Mouse (Mus musculus) monocyte, adult 5-6 weeks (primary cell): ENCODE measurements around the gene Snapin. TPM values are rescaled to one million over a fixed set of nuclear protein-coding genes. Genes with fewer than 3 reads are reported as not detected.

Experiments used
- ATAC-seq: fragments of 153-309, 156-312 bp; replicated peaks from 2 replicates; pipeline ENCODE4 v1.8.0; 2017; ENCODE audit warnings: mild to moderate bottlenecking; ENCODE audit not compliant: low TSS enrichment, insufficient number of reproducible peaks, severe bottlenecking, poor library complexity, low FRiP score
- total RNA-seq: library from RNA; stranded (forward); fragments of 200-1000, 200-491, 200-594 nt; gene quantifications from 3 replicates; pipeline ENCODE4 v1.2.3, GENCODE M21; 2017

The Snapin gene
- total RNA-seq: 52.4 to 94.4 TPM (median 62.0 TPM) in 3 replicates

DNA sequence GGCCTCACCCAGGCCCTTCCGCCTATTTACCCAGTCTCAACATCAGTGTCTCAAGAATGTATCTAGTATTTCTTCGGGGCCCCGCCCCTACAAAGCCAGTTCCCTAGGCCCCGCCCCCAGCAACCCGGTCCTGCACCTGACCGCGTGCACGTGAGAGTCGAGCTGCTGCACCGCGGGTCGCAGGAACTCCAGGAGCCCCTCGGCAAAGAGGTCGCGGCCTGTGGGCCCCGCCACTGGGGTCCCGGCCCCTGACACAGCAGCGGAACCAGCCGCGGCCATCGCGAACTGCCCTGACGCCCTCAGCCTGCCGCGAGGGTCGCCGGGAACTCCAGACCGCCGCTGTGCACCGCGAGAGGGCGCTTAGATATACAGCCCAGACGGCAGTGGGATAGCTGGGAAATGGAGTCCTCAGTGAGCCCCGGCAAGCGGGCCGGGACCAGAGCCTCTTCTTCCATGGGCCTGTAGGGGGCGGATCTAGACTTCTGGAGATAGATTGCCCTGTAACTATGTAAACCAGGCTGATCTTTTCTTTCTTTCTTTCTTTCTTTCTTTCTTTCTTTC, at the start of gene Snapin:
Snapin (minus strand) TSS at position 338 of the 561 bp plus-strand sequence.
- peak; percentile 95 for ATAC-seq

DNA sequence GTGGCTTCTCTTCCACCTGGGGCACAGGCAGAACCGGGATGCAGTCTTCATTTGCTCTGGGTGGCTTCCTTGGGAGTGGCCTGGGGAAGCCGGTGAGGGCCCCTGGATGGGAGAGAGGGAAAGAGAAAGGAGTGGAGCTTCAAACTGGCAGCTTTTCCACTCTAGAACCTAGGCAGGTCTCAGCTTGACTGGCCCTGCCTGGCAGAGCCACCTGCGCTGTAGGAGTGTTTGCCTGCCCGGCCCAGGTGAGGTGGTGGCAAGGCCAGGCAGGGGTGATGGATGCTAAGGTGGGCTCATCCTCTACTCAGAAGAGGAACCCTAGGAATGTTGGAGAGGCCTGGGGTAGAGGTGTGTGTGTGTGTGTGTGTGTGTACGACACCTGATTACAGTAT, 47.1 kb upstream of the Snapin start:
- ATAC-seq: no peak

DNA sequence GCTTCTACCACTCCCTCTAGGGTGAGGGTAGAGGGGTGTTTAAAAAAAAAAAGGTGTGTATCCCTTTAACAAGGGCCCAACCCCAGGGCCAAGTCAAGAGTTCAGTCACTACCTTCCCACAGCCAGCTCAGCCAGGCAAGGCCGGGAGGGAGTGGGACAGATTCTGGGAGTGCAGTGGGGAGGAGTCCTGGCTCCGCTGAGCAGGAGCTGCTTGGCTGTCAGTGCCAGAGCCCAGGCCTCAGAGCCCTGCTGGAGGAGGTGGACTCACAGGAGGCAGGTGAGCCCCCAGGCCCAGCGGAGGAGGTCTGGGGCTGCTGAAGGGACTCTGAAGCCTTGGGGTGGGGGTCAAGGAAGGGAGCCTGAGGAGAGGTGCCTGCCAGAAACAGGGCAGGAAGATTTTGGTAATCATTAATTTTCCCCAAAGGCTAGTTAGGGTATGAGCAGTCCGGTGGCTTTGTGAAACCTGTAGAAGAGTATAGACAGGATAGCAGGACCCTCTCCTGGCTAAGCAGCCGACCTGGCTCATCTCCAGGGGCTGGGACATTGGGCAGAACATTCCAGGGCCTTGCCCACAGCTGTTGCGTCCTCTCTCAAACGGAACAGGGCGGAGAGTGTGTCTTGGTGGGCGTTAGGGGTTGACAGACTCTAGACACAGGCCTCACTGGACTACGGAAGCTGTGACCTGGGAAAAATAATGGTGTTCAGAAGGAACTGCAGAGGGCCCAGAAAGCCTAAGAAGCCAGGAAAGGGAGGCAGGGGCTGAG, 46.5 kb upstream of the Snapin start, which contains the start of gene S100a16:
S100a16 (plus strand) TSS at position 114 of the 764 bp plus-strand sequence.
- ATAC-seq: no peak

DNA sequence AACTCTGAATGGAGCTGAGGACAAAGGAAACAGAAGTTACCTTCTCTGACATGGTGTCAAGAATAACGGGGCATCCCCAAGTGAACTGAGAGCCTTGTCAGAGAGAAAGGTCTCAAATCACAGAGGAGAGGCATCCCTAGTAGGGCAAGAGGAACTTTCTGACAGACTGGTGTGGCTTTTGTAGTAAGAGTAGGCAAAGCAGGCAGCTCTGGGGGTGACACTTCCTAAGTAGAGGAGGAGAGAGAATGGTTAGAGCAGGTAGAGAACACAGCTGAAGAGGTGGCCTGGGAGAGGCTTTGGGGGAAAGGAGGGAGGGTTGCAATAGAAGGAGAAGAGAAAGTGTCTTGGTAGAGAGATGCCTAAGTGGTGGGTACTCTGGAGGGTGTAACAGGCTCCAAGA, 44.6 kb upstream of the Snapin start:
- no peak for ATAC-seq

DNA sequence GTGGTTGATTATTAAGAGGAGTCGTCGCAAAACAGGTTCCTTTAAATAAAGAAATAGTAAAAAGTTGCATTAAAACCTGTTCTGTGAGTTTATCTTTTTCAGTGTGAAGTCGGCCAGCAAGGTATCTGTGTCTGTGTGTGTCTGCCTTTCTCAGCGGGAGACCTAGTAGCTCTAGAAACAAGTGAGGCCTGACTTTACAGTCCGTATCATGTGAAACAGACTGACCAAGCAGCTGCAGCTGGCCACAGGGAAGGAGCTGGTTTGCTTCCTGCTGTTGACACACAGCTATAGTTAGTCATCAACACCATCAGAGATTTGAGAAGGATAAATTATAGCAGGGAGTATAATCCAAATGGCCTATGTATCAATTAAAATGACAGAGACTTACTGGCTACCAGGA, 40.9 kb upstream of the Snapin start:
- ATAC-seq: no peak

DNA sequence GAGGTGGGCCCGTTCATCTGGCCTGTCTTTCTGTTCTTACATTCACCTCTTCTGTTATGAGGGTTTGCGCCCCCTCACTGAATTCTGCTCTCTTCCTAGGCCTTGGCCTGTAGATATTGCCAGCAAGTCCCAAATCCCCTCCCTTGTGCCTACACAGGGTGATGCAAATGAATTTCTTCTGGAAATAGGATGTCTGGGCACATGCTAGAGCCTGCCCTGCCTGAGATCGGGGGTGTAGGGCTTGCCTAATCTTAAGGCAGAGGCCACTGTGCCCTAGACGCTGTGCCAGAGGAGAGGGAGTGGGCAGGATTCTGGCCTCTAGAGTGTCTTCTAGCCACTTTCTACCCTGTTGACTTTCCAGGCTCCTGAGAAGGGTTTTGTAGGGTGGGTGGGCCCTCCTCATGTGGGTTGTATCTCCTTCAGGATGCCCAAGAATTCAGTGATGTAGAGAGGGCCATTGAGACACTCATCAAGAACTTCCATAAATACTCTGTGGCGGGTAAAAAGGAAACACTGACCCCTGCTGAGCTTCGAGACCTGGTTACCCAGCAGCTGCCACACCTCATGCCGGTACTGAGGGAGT, 36.5 kb upstream of the Snapin start:
- no peak for ATAC-seq

DNA sequence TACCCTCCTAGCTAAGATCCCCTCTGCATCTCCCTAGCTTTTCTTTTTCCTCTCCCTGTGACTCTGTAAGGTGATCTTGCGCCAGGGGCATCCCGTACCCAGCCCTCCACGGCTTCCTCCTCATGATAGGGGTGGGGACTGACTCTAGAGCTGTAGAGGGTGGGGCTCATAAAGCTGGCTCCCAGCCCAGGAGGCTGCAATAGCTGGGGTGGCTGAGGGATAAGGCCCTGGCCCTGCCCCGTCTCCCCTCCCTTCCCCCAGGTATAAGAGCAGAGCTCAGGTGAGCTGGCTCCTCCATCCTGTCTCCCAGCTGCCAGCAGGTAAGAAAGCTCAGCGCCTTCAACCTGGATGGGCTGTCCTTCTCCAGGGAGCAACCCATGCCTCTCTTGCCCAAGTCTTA, 35.7 kb upstream of the Snapin start, which contains the start of gene S100a14:
S100a14 (plus strand) TSS at position 277 of the 400 bp plus-strand sequence.
- 0 out of 2 replicates have a peak, but pooled peaks have one; percentile 10 for ATAC-seq

DNA sequence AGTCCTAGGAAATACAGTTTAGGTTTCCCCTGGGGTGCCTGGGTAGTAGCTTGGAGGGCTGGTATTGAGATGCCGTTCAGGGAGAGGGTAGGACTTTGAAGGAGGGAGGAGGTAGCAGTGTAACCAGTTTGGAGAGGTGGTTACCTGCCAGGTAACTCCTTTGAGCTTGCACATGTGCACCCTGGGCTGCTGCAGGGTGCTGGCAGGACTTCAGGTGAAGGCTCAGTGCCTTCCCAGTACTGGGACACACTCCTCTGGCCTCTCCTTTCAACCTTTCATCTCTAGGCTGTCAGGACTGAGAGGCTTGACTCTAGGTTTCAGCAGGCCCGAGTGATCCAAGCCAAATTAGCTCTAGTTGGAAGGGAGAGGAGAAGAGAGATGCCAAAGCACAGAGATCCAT, 35.2 kb upstream of the Snapin start:
- ATAC-seq: no peak

DNA sequence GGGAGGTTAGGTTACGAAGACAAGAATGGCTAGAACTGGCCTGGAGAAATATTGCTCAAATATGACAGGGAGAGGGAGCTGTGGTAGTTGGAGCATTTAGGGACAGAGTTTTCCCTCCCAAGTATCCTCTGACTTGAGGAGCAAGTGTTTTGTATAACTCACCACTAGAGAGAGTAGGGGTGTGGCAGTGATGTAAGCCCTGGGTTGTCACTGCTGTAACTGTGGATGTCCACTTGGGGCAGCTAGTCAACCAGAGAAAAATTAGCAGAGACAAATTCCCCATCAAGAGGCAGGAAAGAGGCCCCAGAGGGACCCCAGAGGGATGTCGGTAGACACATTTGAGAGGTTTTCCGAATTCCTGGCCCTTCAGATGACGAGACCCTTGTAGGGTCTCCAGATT, 34.6 kb upstream of the Snapin start:
- ATAC-seq: peak; percentile 84

DNA sequence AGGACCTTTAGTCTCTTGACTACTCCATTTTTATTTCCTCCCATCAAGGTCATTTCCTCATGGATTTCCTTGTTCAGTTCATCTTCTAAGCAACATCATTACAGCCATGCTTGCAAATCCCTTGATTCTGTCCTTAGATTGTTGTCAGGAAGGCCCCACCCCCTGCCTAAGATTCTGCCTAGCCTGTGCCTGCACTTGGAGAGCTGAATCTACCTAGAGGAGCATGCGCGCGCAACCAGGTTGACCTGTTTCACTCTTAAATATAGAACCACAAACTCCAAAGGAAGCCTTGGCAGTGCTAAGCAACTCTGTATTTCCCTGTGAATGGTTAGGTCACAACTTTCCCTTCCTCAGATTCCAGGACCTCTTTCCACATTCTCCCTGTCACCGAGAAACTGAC, 26.9 kb upstream of the Snapin start:
- ATAC-seq: no peak

DNA sequence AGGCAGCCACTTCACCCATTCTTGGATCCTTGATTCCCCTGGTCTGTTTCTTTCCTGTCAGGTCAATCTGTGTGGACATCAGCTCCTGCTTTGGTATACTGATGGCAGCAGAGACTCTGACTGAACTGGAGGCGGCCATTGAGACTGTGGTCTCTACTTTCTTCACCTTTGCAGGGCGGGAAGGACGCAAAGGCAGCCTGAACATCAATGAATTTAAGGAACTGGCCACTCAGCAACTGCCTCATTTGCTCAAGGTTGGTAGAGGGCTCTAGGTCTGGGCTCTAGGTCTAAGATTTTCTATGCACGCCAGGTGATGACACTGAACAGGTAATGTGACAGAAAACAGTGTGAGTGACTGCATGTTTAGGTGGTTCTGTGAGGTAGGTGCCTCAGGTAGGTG, 25.0 kb upstream of the Snapin start:
- no peak for ATAC-seq

DNA sequence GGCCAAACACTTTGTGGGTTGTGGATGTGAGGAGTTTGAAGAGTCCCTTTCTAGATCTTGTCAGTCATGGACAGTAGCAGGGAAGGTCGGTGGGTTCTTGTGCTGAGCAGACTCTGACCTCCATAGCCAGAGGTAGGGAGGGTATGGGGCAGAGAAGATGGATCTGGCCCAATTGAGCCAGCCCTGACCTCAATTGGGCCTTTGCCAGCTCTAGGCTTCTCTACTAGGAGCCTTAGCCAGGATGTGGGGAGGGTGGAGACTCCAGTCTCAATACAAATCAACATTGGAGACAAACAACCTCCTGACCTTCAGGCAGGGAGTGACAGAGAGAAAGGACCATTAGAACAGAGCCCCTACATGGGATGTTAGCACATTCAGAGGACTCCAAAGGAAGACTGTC, 24.4 kb upstream of the Snapin start:
- no peak for ATAC-seq

DNA sequence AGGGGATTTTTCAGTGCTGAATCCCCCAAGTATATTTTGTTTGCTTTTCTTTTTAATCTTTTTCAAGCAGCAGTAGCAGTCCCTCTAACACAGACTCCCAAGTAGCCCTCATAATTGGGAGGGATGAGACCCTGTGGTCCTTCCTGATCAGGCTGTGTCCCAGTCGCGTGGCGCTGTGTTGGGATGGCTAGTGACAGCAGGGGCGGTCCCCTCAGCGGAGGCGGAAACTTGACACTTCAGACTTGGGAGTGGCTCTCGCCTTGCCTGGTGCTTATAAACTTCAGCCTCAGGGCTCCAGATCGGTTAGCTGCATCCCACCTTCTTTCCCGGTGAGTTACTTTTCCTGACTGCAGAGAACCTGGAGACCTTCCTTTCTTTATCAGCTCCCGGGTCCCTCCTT, 23.9 kb upstream of the Snapin start:
- ATAC-seq: peak; percentile 36; the same call in 1 of the 2 replicates

DNA sequence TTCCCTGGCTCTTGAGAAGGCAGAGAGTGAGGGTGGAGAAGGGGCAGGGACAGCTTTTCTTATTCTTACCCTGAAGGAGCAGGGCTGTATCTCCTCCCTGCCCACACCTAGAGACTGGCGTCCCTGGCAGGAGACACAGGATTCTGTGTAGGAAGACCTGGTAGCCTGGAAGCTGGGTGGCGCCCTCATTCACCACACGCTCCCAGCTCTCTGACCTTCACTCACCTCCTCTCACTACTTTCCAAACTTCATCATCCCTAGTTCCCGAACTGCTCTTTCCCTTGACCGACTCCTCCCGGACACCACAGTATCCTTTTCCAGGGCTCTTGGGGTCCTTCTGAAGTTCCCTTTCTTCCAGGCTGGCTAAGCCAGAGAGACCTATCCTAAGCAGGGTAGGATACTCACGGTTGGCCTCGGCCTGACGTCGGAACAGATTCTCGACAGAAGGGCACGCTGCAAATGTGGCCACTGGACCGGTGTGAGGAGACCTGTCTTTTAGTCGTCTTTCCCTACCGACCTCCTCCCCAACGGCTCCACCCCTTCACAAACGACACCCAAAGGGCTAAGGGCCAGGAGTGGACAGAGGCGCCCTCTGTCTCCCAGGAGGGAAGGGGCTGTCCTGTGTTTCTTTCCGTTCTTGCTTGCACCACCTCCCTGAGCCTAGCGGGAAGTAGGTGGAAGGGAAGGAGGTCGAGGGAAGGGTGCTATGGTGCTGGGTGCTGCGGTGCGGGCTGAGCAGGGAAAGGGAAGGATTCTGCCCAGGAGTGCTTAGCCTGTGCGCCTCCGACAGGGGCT, 23.2 kb upstream of the Snapin start, which contains the start of the genes S100a1 and S100a13:
S100a1 (minus strand) TSS at position 597 of the 795 bp plus-strand sequence.
S100a13 (plus strand) TSS at position 640 of the 795 bp plus-strand sequence.
- ATAC-seq: peak; percentile 48

DNA sequence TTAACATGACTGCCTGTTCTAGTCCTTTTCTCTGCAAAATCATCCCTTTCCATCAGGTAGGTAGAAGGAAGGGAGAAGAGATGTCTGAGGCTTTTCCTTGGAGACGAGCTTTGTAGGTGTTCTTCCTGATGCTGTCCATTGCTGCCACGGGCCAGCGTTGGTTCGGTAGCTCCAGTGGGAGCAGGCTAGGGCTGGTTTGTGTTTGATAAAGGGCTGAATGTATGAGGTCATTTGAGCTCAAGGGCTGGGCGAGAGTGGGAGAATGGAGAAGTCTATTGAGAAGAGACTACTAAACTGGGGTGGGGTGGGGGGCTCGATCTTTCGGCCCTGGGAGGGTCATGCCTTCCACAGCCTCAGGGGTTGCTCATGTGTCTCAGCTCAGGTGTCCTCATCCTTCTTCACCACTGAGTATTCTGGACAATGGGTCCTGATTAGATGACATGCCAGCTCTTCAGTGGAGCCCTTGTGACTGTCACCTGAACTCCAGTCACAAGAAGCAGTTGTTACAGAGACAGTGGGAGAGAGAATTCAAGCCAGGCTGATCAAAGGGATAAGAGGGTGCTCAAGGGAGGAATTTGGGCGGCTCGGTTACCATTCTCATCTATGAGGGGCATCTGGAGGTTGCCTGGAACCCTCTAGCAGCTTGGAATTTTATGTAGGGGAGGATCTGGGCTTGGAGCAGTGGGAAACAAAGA, 22.3 kb upstream of the Snapin start:
- no peak for ATAC-seq

DNA sequence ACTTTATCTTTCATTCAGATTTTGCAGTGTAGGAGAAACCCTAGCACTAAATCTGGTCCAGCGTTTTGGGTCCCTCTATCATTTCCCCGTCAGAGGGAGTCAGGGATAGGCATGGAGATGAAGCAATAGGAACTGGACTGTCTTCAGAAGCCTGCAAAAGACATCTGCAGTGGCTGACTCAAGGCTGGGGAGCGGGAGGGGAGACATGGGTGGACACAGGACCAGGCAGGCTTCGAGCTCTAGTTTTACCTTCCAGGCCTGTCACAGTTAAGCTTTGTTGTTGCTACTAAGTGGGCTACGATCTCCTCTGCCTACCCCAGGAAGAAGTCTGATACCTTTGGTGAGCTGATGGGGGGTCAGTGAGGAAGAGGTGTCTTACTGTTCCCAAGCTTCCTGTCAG, 21.4 kb upstream of the Snapin start:
- no peak for ATAC-seq

DNA sequence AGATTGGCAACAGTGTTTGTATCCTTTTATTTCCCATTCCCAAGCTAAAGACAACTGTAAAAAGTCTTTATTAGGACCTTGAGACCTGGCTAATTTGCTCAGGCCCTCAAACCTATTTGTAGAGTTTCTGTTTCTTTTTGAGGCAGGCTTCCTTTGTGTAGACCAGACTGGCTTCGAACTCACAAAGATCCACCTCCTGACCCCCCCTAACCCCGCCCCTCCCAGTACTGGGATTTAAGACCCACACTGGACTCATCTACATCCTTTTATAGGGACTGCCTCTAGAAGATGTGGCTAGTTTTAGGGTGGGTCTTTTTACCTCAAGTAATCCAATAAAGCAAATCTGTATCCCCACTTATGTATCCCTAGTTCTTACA, 18.9 kb upstream of the Snapin start:
- no peak for ATAC-seq

DNA sequence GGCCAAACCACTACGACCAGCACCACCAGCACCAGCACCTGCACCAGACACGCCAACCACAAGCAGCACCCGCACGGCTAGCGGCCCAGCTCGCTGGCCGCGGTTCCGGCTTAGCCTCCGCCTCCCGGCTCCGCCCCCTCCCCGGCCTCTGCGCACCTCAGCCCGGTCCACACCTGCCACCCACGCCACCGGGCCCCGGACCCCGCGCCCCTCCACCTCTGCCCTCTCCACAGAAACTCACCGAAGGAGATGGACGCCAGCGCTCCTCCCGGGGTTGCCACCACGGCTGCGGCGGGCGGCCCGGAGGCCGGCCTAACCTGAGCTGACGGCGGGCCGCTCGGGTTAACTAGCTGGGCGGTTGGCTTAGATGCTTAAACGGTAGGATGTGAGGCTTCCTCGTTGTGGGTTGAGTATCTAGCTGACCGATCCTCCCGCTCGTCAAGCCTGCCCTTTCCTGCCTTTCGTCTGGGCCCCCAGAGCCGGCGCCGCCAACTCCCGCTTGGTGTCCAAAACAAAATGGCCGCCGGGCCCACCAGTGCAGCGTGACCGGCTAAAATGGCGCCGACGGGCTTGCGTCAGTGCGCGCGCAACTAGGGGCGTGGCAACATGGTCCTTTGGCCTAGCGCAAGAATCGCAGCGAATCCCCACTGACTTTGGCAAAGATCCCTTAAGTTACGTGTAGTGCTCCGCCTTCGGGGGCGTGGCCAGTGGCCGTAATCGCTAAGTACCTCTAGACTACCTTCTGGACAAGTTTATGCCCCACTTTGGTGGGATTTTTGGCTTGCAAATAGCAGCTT, 18.3 kb upstream of the Snapin start, which contains the start of gene Chtop:
Chtop (minus strand) TSS at position 549 of the 797 bp plus-strand sequence.
- ATAC-seq: peak; percentile 87
